Mouse (Mus musculus) lung, postnatal 10 days (tissue): ENCODE results near the gene 5430419D17Rik.

Experiments used
- DNase-seq: peaks from one replicate; pipeline ENCODE4 v3.0.0; 2021

The 5430419D17Rik gene

GRCm38 (mm10) chr7:131318340-131318739 lies 144.1 kb downstream of the 5430419D17Rik start:
- no peak for DNase-seq

DNA sequence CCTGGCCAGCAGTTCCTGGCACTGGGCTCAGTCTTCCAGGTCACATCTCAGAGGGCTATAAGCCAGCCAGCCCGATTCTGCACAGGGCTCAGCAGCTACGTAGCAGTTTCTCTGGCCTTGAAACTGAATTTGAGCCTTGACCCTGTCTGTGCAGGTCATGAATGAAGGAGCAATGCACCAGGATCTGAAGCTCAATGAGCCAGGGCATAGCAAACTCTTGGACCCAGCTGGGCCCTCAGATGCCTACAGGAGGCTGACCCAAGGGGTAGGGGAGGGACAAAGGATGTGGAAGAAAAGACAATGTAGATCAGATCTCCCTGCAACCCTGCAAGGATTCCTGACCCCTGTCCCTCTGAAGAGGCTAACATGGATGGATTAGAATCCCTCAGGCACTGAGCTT lies 148.0 kb downstream of the 5430419D17Rik start, which contains the start of gene Cuzd1:
Gene Cuzd1, minus strand, starts transcription at position 101 of the 400 bp plus-strand sequence.
- DNase-seq: no peak

GRCm38 (mm10) chr7:131327054-131327453 lies 152.9 kb downstream of the 5430419D17Rik start:
- DNase-seq: no peak

GRCm38 (mm10) chr7:131329416-131329815 lies 155.2 kb downstream of the 5430419D17Rik start, which contains the start of gene Fam24b:
Gene Fam24b (minus strand): TSS chr7:131329516.
- no peak for DNase-seq

- DNase-seq: no peak
These were observed 157.5 kb downstream of the 5430419D17Rik start for GRCm38 (mm10) chr7:131331688-131332087.

DNA sequence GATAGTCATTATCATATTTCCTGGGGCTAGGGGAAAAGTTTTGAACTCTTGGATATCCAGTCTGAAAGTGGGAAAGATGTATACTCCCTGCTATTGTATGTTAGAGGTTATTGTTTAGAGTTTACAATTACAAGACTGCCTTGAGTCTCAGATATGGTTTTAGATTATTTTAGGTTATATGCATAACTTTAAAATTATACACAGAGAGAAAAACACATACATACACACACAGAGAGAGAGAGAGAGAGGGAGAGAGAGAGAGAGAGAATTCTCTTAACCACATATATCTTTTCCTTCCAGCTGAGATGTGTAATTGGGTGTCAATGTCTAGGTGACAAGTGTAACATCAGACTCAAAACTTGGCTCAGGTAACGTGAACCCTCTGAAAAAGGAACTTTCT lies 159.4 kb downstream of the 5430419D17Rik start, which contains the start of gene Fam24a:
Gene Fam24a, plus strand, starts transcription at position 301 of the 400 bp plus-strand sequence.
- DNase-seq: no peak

DNA sequence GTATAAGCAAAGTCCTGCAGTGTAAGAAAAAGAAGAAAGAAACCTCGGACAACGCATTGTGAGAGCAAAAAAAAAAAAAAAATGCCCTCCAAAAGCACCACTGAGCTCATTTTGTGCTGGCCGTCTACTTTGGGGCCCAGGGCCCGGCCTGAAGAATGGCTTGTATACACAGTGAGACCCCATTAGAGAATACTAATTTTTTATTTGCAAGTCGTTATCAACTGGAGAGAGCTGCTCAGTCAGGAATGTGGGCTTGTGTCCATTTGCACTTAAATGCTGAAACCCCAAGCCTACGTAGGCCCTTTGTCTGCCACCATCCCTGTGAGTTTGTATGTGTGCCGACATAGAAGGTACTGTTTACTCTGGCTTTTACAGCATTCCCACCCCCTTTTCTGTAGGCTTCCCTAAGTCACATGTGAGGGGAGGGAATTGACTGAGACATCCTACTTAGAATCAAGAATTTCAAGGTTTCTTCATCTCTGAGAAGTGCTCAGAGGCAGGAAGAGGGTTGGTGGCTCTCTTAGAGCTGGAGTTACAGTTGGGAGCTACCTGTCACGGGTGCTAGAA lies 163.4 kb downstream of the 5430419D17Rik start:
- DNase-seq: no peak

DNA sequence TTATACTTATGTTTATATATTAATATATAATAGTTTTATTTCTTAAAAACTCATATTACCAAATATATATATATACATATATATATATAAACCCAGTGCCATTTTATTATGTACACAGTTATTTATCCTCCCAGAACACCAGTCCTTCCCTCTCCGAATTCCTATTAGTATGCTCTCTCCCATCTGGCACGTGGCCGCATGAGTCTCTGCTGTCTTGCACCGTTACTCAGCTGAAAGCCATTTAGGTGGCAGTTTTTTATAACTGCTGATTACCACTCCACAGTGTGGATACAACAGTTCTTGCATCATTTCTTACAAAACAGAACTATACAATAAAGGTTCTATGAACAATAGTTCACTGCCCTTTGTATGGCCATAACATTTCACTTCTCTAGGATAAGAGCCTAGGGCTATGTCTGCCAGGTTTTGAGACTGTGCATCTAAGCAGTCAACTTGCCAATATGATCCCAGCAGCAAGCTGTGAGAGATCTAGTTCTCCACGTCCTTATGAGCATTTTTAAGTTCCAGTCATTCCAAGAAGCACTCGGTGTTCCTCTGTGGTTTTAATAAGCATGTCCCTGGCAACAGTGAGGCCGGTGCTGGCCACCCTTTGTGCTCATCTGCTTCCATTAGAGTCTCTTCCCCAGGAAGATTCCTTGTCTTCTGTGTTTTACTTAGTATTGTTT lies 171.8 kb downstream of the 5430419D17Rik start:
- no peak for DNase-seq
